Mouse (Mus musculus) ES-E14 (cell line): ENCODE data around the gene Gpnmb.

Experiments
- CHD2 ChIP-seq: IDR thresholded peaks from 2 replicates; pipeline ENCODE4 v1.6.1; 2014; ENCODE audit warnings: mild to moderate bottlenecking, low read depth, low read length, inconsistent platforms
- MAFK ChIP-seq: IDR thresholded peaks from 2 replicates; pipeline ENCODE4 v1.6.1; 2014; ENCODE audit warnings: mild to moderate bottlenecking, low read depth, low read length, inconsistent platforms; ENCODE audit not compliant: insufficient read depth
- ZC3H11A ChIP-seq: IDR thresholded peaks from 2 replicates; pipeline ENCODE4 v1.6.1; 2012; ENCODE audit warnings: low read depth, mild to moderate bottlenecking, inconsistent platforms, low read length, borderline replicate concordance

DNA sequence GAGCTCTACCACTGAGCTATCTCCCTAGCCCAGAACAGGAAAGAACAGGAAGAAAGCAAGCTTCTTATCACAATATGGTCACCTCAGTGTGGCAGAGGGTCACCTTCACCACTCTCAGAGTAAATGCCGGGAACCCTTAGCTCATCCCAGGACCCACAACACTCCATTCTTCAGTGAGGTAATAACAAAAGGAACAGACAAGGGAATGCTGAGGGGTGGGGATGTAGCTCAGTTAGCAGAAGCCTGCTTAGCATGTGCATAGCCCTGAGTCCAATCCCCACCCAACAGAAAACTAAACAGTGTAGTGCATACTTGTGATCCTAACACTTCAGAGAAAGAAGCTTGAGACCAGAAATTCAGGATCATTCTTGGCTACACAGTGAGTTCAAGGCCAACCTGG, 62.7 kb downstream of the Gpnmb start:
- TF ChIP-seq MAFK (no peak), CHD2 (no peak), ZC3H11A (no peak)
